Mouse (Mus musculus) neural tube, embryonic 10.5 days (tissue): Measurements from ENCODE around the gene Htra1.

Experiments
- DNase-seq: peaks from one replicate; pipeline ENCODE4 v3.0.0-alpha.2; 2017; ENCODE audit warnings: low spot score; ENCODE audit errors: extremely low spot score

Gene Htra1

GRCm38 (mm10) chr7:131007221-131007620, 71.3 kb downstream of the Htra1 start:
- no peak for DNase-seq

GRCm38 (mm10) chr7:131009178-131009577, 73.3 kb downstream of the Htra1 start:
- DNase-seq = no peak

GRCm38 (mm10) chr7:131011901-131012300, 76.0 kb downstream of the Htra1 start:
- DNase-seq = no peak

GRCm38 (mm10) chr7:131019181-131019580, 83.3 kb downstream of the Htra1 start:
- DNase-seq = no peak

- DNase-seq = no peak
Measured at GRCm38 (mm10) chr7:131024807-131025206, 88.9 kb downstream of the Htra1 start.

GRCm38 (mm10) chr7:131027557-131027956, 91.6 kb downstream of the Htra1 start:
- DNase-seq = no peak

- no peak for DNase-seq
Measured at GRCm38 (mm10) chr7:131031755-131032154, 95.8 kb downstream of the Htra1 start, which contains the start of gene Dmbt1. Gene Dmbt1, plus strand, starts transcription at chr7:131032053.
